Mouse (Mus musculus): Measurements from ENCODE around the gene 1110017D15Rik.

- TF ChIP-seq POLR2A (IDR thresholded peaks at IDR 0.05; ENCODE audit: control insufficient read depth, extremely low read depth, insufficient read depth, low read length, poor library complexity): no peak
- TF ChIP-seq CTCF (IDR thresholded peaks at IDR 0.05; ENCODE audit: borderline replicate concordance, control insufficient read depth, extremely low read depth, insufficient read depth, low read length, poor library complexity): no peak
These were observed 46.2 kb upstream of the 1110017D15Rik start for GRCm38 (mm10) chr4:41563297-41563696.

All from thymus, adult 2 months (tissue).